Mouse (Mus musculus) lung, adult 2 months (tissue): ENCODE data around the gene Olfr731.

ENCODE experiments used
- CTCF ChIP-seq: fragments of 200-500 bp; IDR thresholded peaks from 2 replicates; pipeline ENCODE4 v1.5.1; 2011; ENCODE audit warnings: mild to moderate bottlenecking, low read length, control low read depth; ENCODE audit not compliant: insufficient read depth
- POLR2A ChIP-seq: fragments of 200-500 bp; IDR thresholded peaks from 2 replicates; pipeline ENCODE4 v1.6.1; 2011; ENCODE audit warnings: low read depth, mild to moderate bottlenecking, control low read depth, low read length, borderline replicate concordance; ENCODE audit errors: extremely low read depth

DNA sequence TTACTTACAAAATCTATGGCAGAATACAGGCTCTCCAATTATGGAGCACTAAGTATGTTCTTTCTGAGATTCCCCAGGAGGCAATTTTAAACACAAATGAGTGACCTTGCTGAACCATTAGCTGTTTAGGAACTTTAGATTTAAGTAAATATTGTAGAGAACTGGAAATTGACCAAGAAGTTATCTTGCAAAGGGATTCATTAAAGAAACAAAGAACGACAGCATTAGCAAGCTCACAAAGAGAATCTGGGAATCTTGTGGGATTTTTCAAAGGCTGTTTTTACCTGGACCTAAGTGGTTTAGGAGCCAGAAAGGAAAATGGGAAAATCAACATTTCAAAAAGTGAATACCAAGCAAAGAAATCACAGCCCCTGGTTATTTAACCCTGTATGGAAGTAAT is 53.6 kb downstream of the Olfr731 start, which contains the start of gene Olfr730:
- TF ChIP-seq POLR2A (no peak), CTCF (no peak)
